Mouse (Mus musculus): ENCODE measurements around the gene Fam71d. TPM values are rescaled to one million over a fixed set of nuclear protein-coding genes. Genes with fewer than 3 reads are reported as not detected.

Fam71d gene
- total and polyA plus RNA-seq, 2 experiments from 2014 or later, result 0.10 to 0.38 TPM

DNA sequence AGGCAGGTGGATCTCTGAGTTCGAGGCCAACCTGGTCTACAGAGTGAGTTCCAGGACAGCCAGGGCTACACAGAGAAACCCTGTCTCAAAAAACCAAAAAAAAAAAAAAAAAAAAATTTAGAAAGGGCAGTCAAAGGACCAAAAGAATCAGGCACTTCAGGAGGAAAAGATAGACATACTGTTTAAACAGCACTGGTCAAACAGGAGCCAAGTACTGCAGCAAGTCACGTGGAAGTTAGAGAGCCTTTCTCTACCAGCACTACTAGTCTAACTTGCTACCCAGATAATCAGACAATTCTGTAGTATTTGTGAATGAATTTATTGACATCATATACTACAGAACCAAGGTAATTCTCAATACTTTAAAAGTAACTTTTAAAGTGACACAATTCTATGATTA is 10.3 kb upstream of the Fam71d start:
- WGBS, result 94% methylated on average over 2 of the region's 2 CpGs
- DNase-seq (ENCODE audit: low spot score) (no peak), ATAC-seq (ENCODE audit: low FRiP score) (no peak)
- Histone ChIP-seq H3K27ac (ENCODE audit: low read depth, low read length) (no peak overlapping the region), H3K9ac (replicated peaks; ENCODE audit: low read length, poor library complexity, severe bottlenecking) (no peak overlapping the region), H3K4me3 (ENCODE audit: low read depth, low read length) (no peak overlapping the region), H3K9me3 (ENCODE audit: low read length) (no peaks in the 10 kb centered on the region), H3K4me2 (ENCODE audit: low read depth, low read length, poor library complexity, severe bottlenecking) (no peak overlapping the region), H3K4me1 (ENCODE audit: insufficient read depth, low read length) (no peaks in the 10 kb centered on the region), H3K36me3 (ENCODE audit: insufficient read depth, low read length) (0 out of 2 replicates have a peak, but pooled peaks cover 6% of the 10 kb centered on the region), H3K27me3 (ENCODE audit: insufficient read depth, low read length) (no peaks in the 10 kb centered on the region)
- TF ChIP-seq CTCF (IDR thresholded peaks at IDR 0.05), result no peak

DNA sequence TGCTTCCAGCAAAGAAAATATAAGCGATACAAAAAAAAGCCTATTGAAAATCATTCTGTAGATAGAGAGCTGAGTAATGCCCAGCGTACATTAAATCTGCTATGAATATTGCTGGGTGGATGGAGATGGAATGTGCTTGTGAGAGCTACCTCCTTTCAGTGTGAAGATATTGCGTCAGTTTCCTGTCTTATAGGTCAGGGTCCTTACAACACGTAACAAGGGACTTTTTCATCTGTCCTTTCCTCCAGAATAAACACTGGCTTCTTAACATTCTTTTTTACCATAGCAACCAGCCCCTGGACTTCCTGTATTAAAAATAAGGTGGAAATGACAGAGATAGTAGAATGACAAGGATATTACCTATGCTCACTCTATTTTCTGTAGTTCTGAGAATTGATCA is 9.1 kb upstream of the Fam71d start:
- Histone ChIP-seq H3K27ac (ENCODE audit: low read depth, low read length) (no peak overlapping the region), H3K4me2 (ENCODE audit: low read depth, low read length, poor library complexity, severe bottlenecking) (no peak overlapping the region), H3K9me3 (ENCODE audit: low read length) (no peaks in the 10 kb centered on the region), H3K36me3 (ENCODE audit: insufficient read depth, low read length) (0 out of 2 replicates have a peak, but pooled peaks cover 6% of the 10 kb centered on the region), H3K4me1 (ENCODE audit: insufficient read depth, low read length) (no peaks in the 10 kb centered on the region), H3K27me3 (ENCODE audit: insufficient read depth, low read length) (no peaks in the 10 kb centered on the region), H3K9ac (replicated peaks; ENCODE audit: low read length, poor library complexity, severe bottlenecking) (no peak overlapping the region), H3K4me3 (ENCODE audit: low read depth, low read length) (no peak overlapping the region)
- no peak for DNase-seq (ENCODE audit: low spot score)
- no peak for ATAC-seq (ENCODE audit: low FRiP score)
- WGBS, result 80% methylated on average over 4 of the region's 4 CpGs
- TF ChIP-seq CTCF (IDR thresholded peaks at IDR 0.05), result no peak

DNA sequence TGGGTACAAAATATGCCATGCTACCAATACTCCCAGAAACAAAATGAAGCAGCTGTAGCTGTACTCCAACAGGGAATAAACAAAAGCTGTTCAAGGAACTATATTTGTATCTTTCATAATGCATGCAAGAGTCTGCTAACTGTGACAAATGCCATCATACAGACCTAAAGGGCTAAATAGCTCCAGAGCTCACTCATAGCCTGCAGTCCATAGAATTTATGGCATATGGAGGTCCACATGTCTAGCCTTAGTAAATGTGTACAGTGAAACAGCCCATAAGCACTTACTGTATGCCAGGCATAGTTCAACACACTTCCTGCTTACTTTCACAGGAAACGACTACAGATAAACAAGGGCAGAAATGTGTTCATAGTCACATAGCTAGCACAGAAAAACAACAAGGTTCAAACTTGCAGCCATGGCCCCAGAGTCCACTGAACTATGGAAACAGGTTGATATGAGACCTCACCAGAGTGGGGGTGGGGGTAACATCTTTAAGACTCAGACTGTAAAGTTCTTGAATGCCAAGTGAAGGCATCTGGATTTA is 5.6 kb upstream of the Fam71d start:
- Histone ChIP-seq H3K36me3 (ENCODE audit: insufficient read depth, low read length) (0 out of 2 replicates have a peak, but pooled peaks cover 6% of the 10 kb centered on the region), H3K27me3 (ENCODE audit: insufficient read depth, low read length) (no peaks in the 10 kb centered on the region), H3K9me3 (ENCODE audit: low read length) (no peaks in the 10 kb centered on the region), H3K4me2 (ENCODE audit: low read depth, low read length, poor library complexity, severe bottlenecking) (no peak overlapping the region), H3K4me3 (ENCODE audit: low read depth, low read length) (no peak overlapping the region), H3K9ac (replicated peaks; ENCODE audit: low read length, poor library complexity, severe bottlenecking) (no peak overlapping the region), H3K4me1 (ENCODE audit: insufficient read depth, low read length) (no peaks in the 10 kb centered on the region), H3K27ac (ENCODE audit: low read depth, low read length) (no peak overlapping the region)
- ATAC-seq (ENCODE audit: low FRiP score), result no peak
- no peak for TF ChIP-seq CTCF (IDR thresholded peaks at IDR 0.05)
- WGBS, result 95% methylated on average over 1 of the region's 1 CpGs
- DNase-seq (ENCODE audit: low spot score), result no peak

DNA sequence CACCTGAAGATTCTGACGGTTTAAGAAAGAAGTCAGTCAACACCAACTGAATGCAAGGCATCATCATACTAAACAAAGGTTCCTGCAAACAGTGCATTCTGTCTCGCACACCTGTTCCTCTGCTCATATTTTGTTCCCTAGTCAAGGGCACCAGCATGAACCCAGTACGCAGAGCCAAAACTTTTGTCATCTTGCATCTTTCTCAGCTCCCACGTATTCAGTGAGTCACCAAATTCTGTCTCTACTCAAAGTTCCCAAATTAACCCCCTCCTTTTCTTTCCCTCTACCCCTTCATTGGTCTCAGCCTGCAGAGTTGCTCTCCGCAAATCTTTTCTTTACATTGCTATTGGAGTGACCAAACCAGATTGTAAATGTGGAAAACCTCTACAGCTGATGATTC is 2.5 kb upstream of the Fam71d start:
- Histone ChIP-seq H3K4me3 (ENCODE audit: low read depth, low read length) (no peak overlapping the region), H3K9ac (replicated peaks; ENCODE audit: low read length, poor library complexity, severe bottlenecking) (no peak overlapping the region), H3K4me1 (ENCODE audit: insufficient read depth, low read length) (no peaks in the 10 kb centered on the region), H3K9me3 (ENCODE audit: low read length) (no peaks in the 10 kb centered on the region), H3K27ac (ENCODE audit: low read depth, low read length) (no peak overlapping the region), H3K4me2 (ENCODE audit: low read depth, low read length, poor library complexity, severe bottlenecking) (no peak overlapping the region), H3K36me3 (ENCODE audit: insufficient read depth, low read length) (0 out of 2 replicates have a peak, but pooled peaks cover 3% of the 10 kb centered on the region), H3K27me3 (ENCODE audit: insufficient read depth, low read length) (no peaks in the 10 kb centered on the region)
- 92% methylated on average over 5 of the region's 5 CpGs for WGBS
- DNase-seq (ENCODE audit: low spot score) (no peak), ATAC-seq (ENCODE audit: low FRiP score) (no peak)
- no peak for TF ChIP-seq CTCF (IDR thresholded peaks at IDR 0.05)

DNA sequence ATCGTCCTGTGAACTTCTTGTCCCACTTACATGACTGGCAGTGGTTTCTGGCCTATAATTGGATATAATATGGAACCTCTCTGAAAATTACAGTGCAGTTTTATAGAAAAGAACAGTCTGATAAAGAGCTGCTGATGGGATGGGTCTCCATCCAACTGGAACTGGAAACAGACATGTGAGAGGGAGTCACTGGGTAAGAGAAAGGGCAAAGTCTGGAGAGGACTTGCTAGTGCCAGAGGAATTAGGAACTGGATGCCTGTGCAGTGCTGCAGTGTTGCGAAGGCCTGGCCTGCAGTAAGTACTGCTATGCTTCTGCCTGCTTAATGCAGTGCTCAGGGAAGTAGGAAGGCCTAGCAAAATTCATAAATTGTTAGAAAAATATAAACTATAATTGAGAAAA is 1.9 kb downstream of the Fam71d start:
- 94% methylated on average over 2 of the region's 2 CpGs for WGBS
- ATAC-seq (ENCODE audit: low FRiP score), result no peak
- TF ChIP-seq CTCF (IDR thresholded peaks at IDR 0.05), result no peak

DNA sequence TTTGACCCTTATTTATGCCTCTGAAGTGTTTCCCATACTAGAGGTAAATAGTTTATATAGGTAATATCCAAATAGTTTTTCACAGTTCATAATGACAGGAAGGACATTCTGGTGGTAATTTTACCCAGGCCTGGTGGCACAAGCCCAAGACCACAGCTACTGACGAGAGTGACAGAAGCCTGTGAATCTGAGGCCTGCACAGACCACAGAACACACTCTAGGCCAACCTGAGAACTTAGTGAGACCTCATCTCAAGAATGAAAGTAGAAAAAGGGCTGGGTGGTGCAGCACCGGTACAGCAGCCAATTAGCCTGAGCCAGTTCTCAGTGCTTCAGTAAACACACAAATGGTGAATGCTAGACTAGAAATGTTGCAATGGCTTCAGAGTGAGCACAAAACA is 26.4 kb downstream of the Fam71d start:
- Histone ChIP-seq H3K36me3 (ENCODE audit: insufficient read depth, low read length) (no peaks in the 10 kb centered on the region), H3K4me3 (ENCODE audit: low read depth, low read length) (no peak overlapping the region), H3K9ac (replicated peaks; ENCODE audit: low read length, poor library complexity, severe bottlenecking) (no peak overlapping the region), H3K9me3 (ENCODE audit: low read length) (no peaks in the 10 kb centered on the region), H3K27me3 (ENCODE audit: insufficient read depth, low read length) (no peaks in the 10 kb centered on the region), H3K27ac (ENCODE audit: low read depth, low read length) (no peak overlapping the region), H3K4me1 (ENCODE audit: insufficient read depth, low read length) (no peaks in the 10 kb centered on the region), H3K4me2 (ENCODE audit: low read depth, low read length, poor library complexity, severe bottlenecking) (no peak overlapping the region)
- ATAC-seq (ENCODE audit: low FRiP score) (no peak), DNase-seq (ENCODE audit: low spot score) (no peak)
- TF ChIP-seq CTCF (IDR thresholded peaks at IDR 0.05), result no peak
- WGBS, result 89% methylated on average over 2 of the region's 2 CpGs

More for the DNA sequence above, 1.9 kb downstream of the Fam71d start:
- Histone ChIP-seq H3K9ac (replicated peaks; ENCODE audit: low read length, poor library complexity, severe bottlenecking) (no peak overlapping the region), H3K27ac (ENCODE audit: low read depth, low read length) (no peak overlapping the region), H3K4me1 (ENCODE audit: insufficient read depth, low read length) (no peaks in the 10 kb centered on the region), H3K27me3 (ENCODE audit: insufficient read depth, low read length) (no peaks in the 10 kb centered on the region), H3K9me3 (ENCODE audit: low read length) (no peaks in the 10 kb centered on the region), H3K4me3 (ENCODE audit: low read depth, low read length) (no peak overlapping the region), H3K4me2 (ENCODE audit: low read depth, low read length, poor library complexity, severe bottlenecking) (no peak overlapping the region), H3K36me3 (ENCODE audit: insufficient read depth, low read length) (no peaks in the 10 kb centered on the region)
- DNase-seq (ENCODE audit: low spot score), result no peak
